Mouse (Mus musculus) thymus, postnatal 36 days (tissue): ENCODE results near the gene Ren1.
A peak's percentile ranks its signal among the peaks of the same experiment; 100 is the strongest.

Source experiments
- DNase-seq, 2 experiments: peaks; one replicate each; pipeline ENCODE4 v3.0.0; 2022; ENCODE audit warnings: mixed read lengths in 2 of 2

Ren1 gene

GRCm38 (mm10) chr1:133346531-133346930 is 3.8 kb upstream of the Ren1 start:
- no peak for DNase-seq

- no peak for DNase-seq
Observed at GRCm38 (mm10) chr1:133347226-133347625, 3.1 kb upstream of the Ren1 start.

GRCm38 (mm10) chr1:133347693-133348520 is 2.4 kb upstream of the Ren1 start:
- DNase-seq = no peak

- no peak for DNase-seq
Observed at GRCm38 (mm10) chr1:133351762-133352161, 1.5 kb downstream of the Ren1 start.

- peak; percentile 75 for DNase-seq
Observed at GRCm38 (mm10) chr1:133353371-133353809, 3.1 kb downstream of the Ren1 start.

GRCm38 (mm10) chr1:133355469-133355868 is 5.2 kb downstream of the Ren1 start:
- DNase-seq = no peak

GRCm38 (mm10) chr1:133355912-133356311 is 5.6 kb downstream of the Ren1 start:
- no peak for DNase-seq

GRCm38 (mm10) chr1:133356330-133356729 is 6.0 kb downstream of the Ren1 start:
- DNase-seq = no peak

GRCm38 (mm10) chr1:133361006-133361405 is 10.7 kb downstream of the Ren1 start:
- no peak for DNase-seq

GRCm38 (mm10) chr1:133362103-133362502 is 11.8 kb downstream of the Ren1 start:
- DNase-seq = no peak

- peak; percentile 56 to 63 for DNase-seq
Observed at GRCm38 (mm10) chr1:133363276-133364021, 13.1 kb downstream of the Ren1 start, which contains the start of gene Etnk2. Etnk2 (plus strand) TSS chr1:133363572.

GRCm38 (mm10) chr1:133364022-133364630 is 13.8 kb downstream of the Ren1 start:
- DNase-seq = no peak

GRCm38 (mm10) chr1:133364890-133365289 is 14.6 kb downstream of the Ren1 start:
- DNase-seq = no peak

GRCm38 (mm10) chr1:133366951-133367605 is 16.8 kb downstream of the Ren1 start:
- DNase-seq = no peak

GRCm38 (mm10) chr1:133367606-133368488 is 17.5 kb downstream of the Ren1 start:
- no peak for DNase-seq

GRCm38 (mm10) chr1:133368644-133369043 is 18.3 kb downstream of the Ren1 start:
- DNase-seq = no peak

- DNase-seq = no peak
Observed at GRCm38 (mm10) chr1:133370352-133370751, 20.0 kb downstream of the Ren1 start.

- DNase-seq = no peak
Observed at GRCm38 (mm10) chr1:133371431-133371830, 21.1 kb downstream of the Ren1 start.

GRCm38 (mm10) chr1:133372113-133372512 is 21.8 kb downstream of the Ren1 start:
- DNase-seq = no peak

GRCm38 (mm10) chr1:133375696-133376346 is 25.5 kb downstream of the Ren1 start:
- DNase-seq = no peak

GRCm38 (mm10) chr1:133377547-133377946 is 27.2 kb downstream of the Ren1 start:
- DNase-seq = no peak
